In the genomic region with DNA sequence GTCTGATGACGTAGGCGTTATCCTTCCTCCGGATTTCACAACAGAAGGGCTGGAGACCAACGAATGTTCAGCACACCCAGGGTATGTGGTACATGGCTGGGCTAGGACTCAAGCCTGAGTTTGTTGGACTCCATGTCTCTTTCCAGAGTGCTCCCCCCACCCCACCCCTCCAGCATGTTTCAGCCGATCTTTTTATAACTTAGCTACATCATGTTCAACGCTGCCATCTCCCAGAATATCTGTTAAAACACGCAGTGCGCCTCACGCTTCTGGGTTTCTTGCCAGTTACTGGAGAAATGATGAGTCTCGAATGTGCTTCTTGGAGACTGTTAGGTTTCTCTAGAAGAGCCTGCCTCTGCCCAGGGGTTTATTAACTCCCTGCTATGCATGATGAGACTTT, we compare ENCODE assay signal across 19 mouse cellular contexts.
DNase-seq lines count a peak whose midpoint lies in the region; ATAC-seq and TF ChIP-seq lines count a peak whose summit lies in the region.
"Had no signal": no experiment of that assay in that cellular context is flagged by ENCODE, and none has a peak within 500 bp of the region (broad histone marks: within the 10 kb centered on the region; RNA-seq: fewer than 3 reads in every experiment).

No protein-coding gene starts in this region.

- H3K9ac ChIP-seq in hindbrain, embryonic 11.5 days (ENCODE audit: low read depth, low read length), result no peak overlapping the region
- H3K9ac ChIP-seq in kidney, embryonic 16.5 days (replicated peaks; ENCODE audit: low read length), result no peak overlapping the region
- H3K9ac ChIP-seq: liver, postnatal 0 days; stomach, embryonic 15.5 days had no signal

- no peaks in the 10 kb centered on the region for H3K36me3 ChIP-seq in hindbrain, embryonic 11.5 days (ENCODE audit: control insufficient read depth, insufficient read depth, low read length)
- H3K36me3 ChIP-seq in thymus, adult 2 months (ENCODE audit: control insufficient read depth, insufficient read depth, low read length), result no peaks in the 10 kb centered on the region
- no peaks in the 10 kb centered on the region for H3K36me3 ChIP-seq in kidney, embryonic 16.5 days (ENCODE audit: insufficient read depth, low read length)
- H3K36me3 ChIP-seq: stomach, embryonic 15.5 days had no signal

- H3K27ac ChIP-seq in hindbrain, embryonic 11.5 days (ENCODE audit: low read depth, low read length), result no peak overlapping the region
- no peak overlapping the region for H3K27ac ChIP-seq in thymus, adult 2 months (ENCODE audit: control insufficient read depth, insufficient read depth, low read length)
- H3K27ac ChIP-seq in kidney, embryonic 16.5 days (ENCODE audit: low read length), result no peak overlapping the region
- H3K27ac ChIP-seq: macrophage; stomach, embryonic 15.5 days had no signal

- no peaks in the 10 kb centered on the region for H3K9me3 ChIP-seq in hindbrain, embryonic 11.5 days (ENCODE audit: control insufficient read depth, low read length)
- no peaks in the 10 kb centered on the region for H3K9me3 ChIP-seq in kidney, embryonic 16.5 days (ENCODE audit: low read length)
- H3K9me3 ChIP-seq: stomach, embryonic 15.5 days had no signal

- H3K4me1 ChIP-seq in hindbrain, embryonic 11.5 days (replicated peaks; ENCODE audit: control insufficient read depth, insufficient read depth, low read length), result no peaks in the 10 kb centered on the region
- H3K4me1 ChIP-seq in thymus, adult 2 months (replicated peaks; ENCODE audit: control insufficient read depth, insufficient read depth, low read length), result no peaks in the 10 kb centered on the region
- H3K4me1 ChIP-seq in kidney, embryonic 16.5 days (ENCODE audit: insufficient read depth, low read length), result no peaks in the 10 kb centered on the region
- H3K4me1 ChIP-seq: stomach, embryonic 15.5 days had no signal

- 93% methylated on average over 10 of the region's 10 CpGs for WGBS in hindbrain, embryonic 11.5 days
- 92% methylated on average over 10 of the region's 10 CpGs for WGBS in thymus, adult 2 months
- WGBS in kidney, embryonic 16.5 days, result 89% methylated on average over 10 of the region's 10 CpGs

- no peak for TF ChIP-seq POLR2A in thymus, adult 2 months (IDR thresholded peaks at IDR 0.05; ENCODE audit: control insufficient read depth, extremely low read depth, insufficient read depth, low read length, poor library complexity)

- H3K4me2 ChIP-seq in hindbrain, embryonic 11.5 days (replicated peaks; ENCODE audit: low read depth, low read length), result no peak overlapping the region
- H3K4me2 ChIP-seq in kidney, embryonic 16.5 days (replicated peaks; ENCODE audit: low read depth, low read length), result no peak overlapping the region
- H3K4me2 ChIP-seq: stomach, embryonic 15.5 days had no signal

- H3K4me3 ChIP-seq in hindbrain, embryonic 11.5 days (ENCODE audit: low read depth, low read length), result no peak overlapping the region
- no peak overlapping the region for H3K4me3 ChIP-seq in thymus, adult 2 months (ENCODE audit: control insufficient read depth, insufficient read depth, low read length)
- no peak overlapping the region for H3K4me3 ChIP-seq in kidney, embryonic 16.5 days (ENCODE audit: low read length)
- H3K4me3 ChIP-seq: stomach, embryonic 15.5 days had no signal

- ATAC-seq in frontal cortex, adult (ENCODE audit: low TSS enrichment), result peak; percentile 84
- ATAC-seq in hindbrain, embryonic 11.5 days (ENCODE audit: low FRiP score), result no peak
- no peak for ATAC-seq in kidney, embryonic 16.5 days (ENCODE audit: low FRiP score, low TSS enrichment)
- ATAC-seq: hindbrain, embryonic 16.5 days; liver, postnatal 0 days had no signal

- TF ChIP-seq CTCF in thymus, adult 2 months (IDR thresholded peaks at IDR 0.05; ENCODE audit: borderline replicate concordance, control insufficient read depth, extremely low read depth, insufficient read depth, low read length, poor library complexity), result no peak

- intact Hi-C loops in left cerebral cortex, postnatal 10 days (cut with DNase I), result no loop called here

- H3K27me3 ChIP-seq in hindbrain, embryonic 11.5 days (ENCODE audit: control insufficient read depth, insufficient read depth, low read length), result no peaks in the 10 kb centered on the region
- H3K27me3 ChIP-seq in thymus, adult 2 months (ENCODE audit: control insufficient read depth, insufficient read depth, low read length), result no peaks in the 10 kb centered on the region
- no peaks in the 10 kb centered on the region for H3K27me3 ChIP-seq in kidney, embryonic 16.5 days (ENCODE audit: insufficient read depth, low read length)
- H3K27me3 ChIP-seq: stomach, embryonic 15.5 days had no signal

- peak; percentile 22 for DNase-seq in gastrocnemius, adult 18-20 months (ENCODE audit: low spot score)
- no peak for DNase-seq in gastrocnemius, postnatal 25 days
- peak; percentile 42 to 67 for DNase-seq in left cerebral cortex, postnatal 10 days (ENCODE audit: extremely low spot score in 1 of 2, low spot score in 2 of 2)
- DNase-seq in right cerebral cortex, postnatal 25 days, result peak; percentile 71
- no peak for DNase-seq in hindbrain, embryonic 11.5 days (ENCODE audit: low spot score)
- DNase-seq in thymus, adult 2 months, result no peak
- DNase-seq: adrenal gland, postnatal 25 days; cerebellum, postnatal 10 days; kidney, adult 11 months; kidney, postnatal 25 days; liver, postnatal 0 days; midbrain, embryonic 14.5 days; spleen, adult 18-20 months; thymus, postnatal 14 days had no signal

Comparison
In these comparisons a context has a peak if more than half of its experiments do, and no peak if none do; other contexts are left out.
1. DNase-seq: peak in gastrocnemius, adult 18-20 months (single experiment), left cerebral cortex, postnatal 10 days (2 of 2) and right cerebral cortex, postnatal 25 days (single experiment); none in gastrocnemius, postnatal 25 days (single experiment), hindbrain, embryonic 11.5 days (single experiment) and thymus, adult 2 months (single experiment).